In the genomic region with DNA sequence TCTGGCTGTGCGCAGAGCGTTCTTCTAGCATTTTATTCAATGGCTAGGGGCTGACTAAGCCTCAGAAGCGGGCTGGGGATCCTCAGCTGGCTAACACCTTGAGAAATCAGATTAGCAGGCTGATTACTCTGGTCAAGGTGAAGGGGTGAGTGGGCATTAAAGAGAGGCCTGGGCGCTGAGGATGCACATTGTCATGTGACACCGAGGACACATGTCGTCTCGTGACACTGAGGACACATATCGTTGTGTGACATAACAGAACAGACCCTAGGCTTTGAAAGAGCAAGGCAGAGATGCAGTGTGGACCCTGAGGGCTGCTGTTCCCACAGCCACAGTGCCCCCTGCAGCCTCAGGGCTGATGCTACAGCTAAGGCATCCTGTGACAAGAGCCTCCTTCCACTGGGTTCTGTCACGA, we compare ENCODE assay signal across 8 mouse cellular contexts. TPM values are rescaled to one million over a fixed set of nuclear protein-coding genes. Genes with fewer than 3 reads are reported as not detected.
A peak's percentile ranks its signal among the peaks of the same experiment; 100 is the strongest.
DNase-seq lines count a peak whose midpoint lies in the region; ATAC-seq and TF ChIP-seq lines count a peak whose summit lies in the region.

No protein-coding gene starts in this region.

- no peaks in the 10 kb centered on the region for H3K4me1 ChIP-seq in hindbrain, postnatal 0 days (ENCODE audit: insufficient read depth, low read length)
- H3K4me1 ChIP-seq in hindbrain, embryonic 12.5 days: 0 out of 2 replicates have a peak, but pooled peaks cover 2% of the 10 kb centered on the region
- H3K4me1 ChIP-seq in small intestine, adult 2 months (ENCODE audit: control insufficient read depth, insufficient read depth, insufficient read length, low read length): peaks cover 20% of the 10 kb centered on the region; the same call in 1 of the 2 replicates

- H3K36me3 ChIP-seq in hindbrain, postnatal 0 days (ENCODE audit: insufficient read depth, low read length): no peaks in the 10 kb centered on the region
- H3K36me3 ChIP-seq in hindbrain, embryonic 12.5 days: no peaks in the 10 kb centered on the region
- H3K36me3 ChIP-seq in small intestine, adult 2 months (ENCODE audit: control insufficient read depth, insufficient read depth, low read length): peaks cover 14% of the 10 kb centered on the region

- no peaks in the 10 kb centered on the region for H3K9me3 ChIP-seq in hindbrain, postnatal 0 days (ENCODE audit: low read length)
- no peaks in the 10 kb centered on the region for H3K9me3 ChIP-seq in hindbrain, embryonic 12.5 days (replicated peaks)

- no peak overlapping the region for H3K9ac ChIP-seq in hindbrain, postnatal 0 days (replicated peaks; ENCODE audit: low read length)
- no peak overlapping the region for H3K9ac ChIP-seq in hindbrain, embryonic 12.5 days

- no peaks in the 10 kb centered on the region for H3K27me3 ChIP-seq in hindbrain, postnatal 0 days (ENCODE audit: insufficient read depth, low read length)
- no peaks in the 10 kb centered on the region for H3K27me3 ChIP-seq in hindbrain, embryonic 12.5 days
- H3K27me3 ChIP-seq in small intestine, adult 2 months (ENCODE audit: control insufficient read depth, insufficient read depth, low read length): no peaks in the 10 kb centered on the region

- ATAC-seq in hindbrain, postnatal 0 days: no peak; the same call in 1 of the 2 replicates
- ATAC-seq in hindbrain, embryonic 12.5 days (ENCODE audit: low FRiP score): no peak
- ATAC-seq in CD4-positive, CD25-positive, alpha-beta regulatory T cell, adult 4 months: peak; percentile 79

- H3K4me3 ChIP-seq in hindbrain, postnatal 0 days (ENCODE audit: low read length): no peak overlapping the region
- no peak overlapping the region for H3K4me3 ChIP-seq in hindbrain, embryonic 12.5 days
- no peak overlapping the region for H3K4me3 ChIP-seq in small intestine, adult 2 months (ENCODE audit: low read depth, low read length)

- peak; percentile 72 for TF ChIP-seq CTCF in hindbrain, postnatal 0 days (IDR thresholded peaks at IDR 0.05; ENCODE audit: low read depth)
- peak; percentile 48; the same call in 1 of the 2 replicates for TF ChIP-seq CTCF in small intestine, adult 2 months (IDR thresholded peaks at IDR 0.05; ENCODE audit: extremely low read depth, insufficient read length, insufficient replicate concordance, low read depth, low read length)

- WGBS in hindbrain, postnatal 0 days: 62% methylated on average over 9 of the region's 9 CpGs
- WGBS in hindbrain, embryonic 12.5 days: 63% methylated on average over 9 of the region's 9 CpGs
- WGBS in small intestine, adult 2 months: 60% methylated on average over 9 of the region's 9 CpGs

- no peak overlapping the region for H3K4me2 ChIP-seq in hindbrain, postnatal 0 days (ENCODE audit: low read depth, low read length)
- no peak overlapping the region for H3K4me2 ChIP-seq in hindbrain, embryonic 12.5 days (replicated peaks)

- TF ChIP-seq POLR2A in small intestine, adult 2 months (IDR thresholded peaks at IDR 0.05; ENCODE audit: low read depth, low read length): no peak

- H3K27ac ChIP-seq in hindbrain, postnatal 0 days: no peak overlapping the region
- no peak overlapping the region for H3K27ac ChIP-seq in hindbrain, embryonic 12.5 days
- no peak overlapping the region for H3K27ac ChIP-seq in small intestine, adult 2 months (ENCODE audit: insufficient read depth, low read depth, low read length)

- DNase-seq in hindbrain, postnatal 0 days (ENCODE audit: low spot score): peak; percentile 59
- peak; percentile 51 for DNase-seq in adrenal gland, postnatal 25 days
- DNase-seq in liver: peak; percentile 59
- DNase-seq in frontal cortex, postnatal 36 days (ENCODE audit: low spot score in 2 of 2): no peak
- DNase-seq in right cerebral cortex, postnatal 36 days (ENCODE audit: low spot score in 2 of 2): no peak

RNA-seq across cellular contexts. Expression of a gene that starts 23.8 kb away (rescaled TPM):
- 21.0 and 27.3 TPM in 2 replicates for total RNA-seq in hindbrain, postnatal 0 days (2014; rRNA removed)
- polyA plus RNA-seq in hindbrain, postnatal 0 days (2015; fragmentation: Nextera tagmentation; extraction: Ambion mirVana): 50.2 and 51.9 TPM in 2 replicates
- 30.6 and 31.8 TPM in 2 replicates for polyA plus RNA-seq in hindbrain, embryonic 12.5 days (2016; fragmentation: Nextera tagmentation; extraction: Ambion mirVana)
- 100 to 1,000 TPM; 125 to 142 TPM for polyA plus RNA-seq in CD4-positive, CD25-positive, alpha-beta regulatory T cell, adult 4 months (2017; shearing (Covaris generic))
- total RNA-seq in adrenal gland, postnatal 25 days (2021): 35.0 and 51.8 TPM in 2 replicates
- 10.7 and 32.0 TPM in 2 replicates for polyA plus RNA-seq in small intestine, adult 2 months (2012; rRNA removed)

RNA-seq across cellular contexts. Expression of a gene that starts 27.8 kb away (rescaled TPM):
- 83.4 and 99.7 TPM in 2 replicates for total RNA-seq in hindbrain, postnatal 0 days (2014; rRNA removed)
- 65.4 and 68.1 TPM in 2 replicates for polyA plus RNA-seq in hindbrain, postnatal 0 days (2015; fragmentation: Nextera tagmentation; extraction: Ambion mirVana)
- polyA plus RNA-seq in hindbrain, embryonic 12.5 days (2016; fragmentation: Nextera tagmentation; extraction: Ambion mirVana): 118 and 120 TPM in 2 replicates
- polyA plus RNA-seq in CD4-positive, CD25-positive, alpha-beta regulatory T cell, adult 4 months (2017; shearing (Covaris generic)): 10 to 100 TPM; 10.7 to 13.2 TPM
- total RNA-seq in adrenal gland, postnatal 25 days (2021): 119 and 125 TPM in 2 replicates
- polyA plus RNA-seq in small intestine, adult 2 months (2012; rRNA removed): 51.1 and 114 TPM in 2 replicates

Comparison
In these comparisons a context has a peak if more than half of its experiments do, and no peak if none do; other contexts are left out.
1. DNase-seq: peak in hindbrain, postnatal 0 days (single experiment), adrenal gland, postnatal 25 days (single experiment) and liver (single experiment); none in frontal cortex, postnatal 36 days (0 of 2) and right cerebral cortex, postnatal 36 days (0 of 2).